Mouse (Mus musculus) MEL (cell line): ENCODE data around the gene Naa35.
A peak's percentile ranks its signal among the peaks of the same experiment; 100 is the strongest.

Experiments used
- CTCF ChIP-seq, 3 experiments: IDR thresholded peaks in 2 of 3; conservative IDR thresholded peaks in 1 of 3; 2 replicates each; pipeline ENCODE4 v1.5.1; 2011 to 2012; ENCODE audit warnings: low read length in 3 of 3, low read depth in 2 of 3, mild to moderate bottlenecking in 2 of 3, improper control_type of control experiment in 1 of 3, inconsistent platforms in 1 of 3, mixed read lengths in 1 of 3, moderate library complexity in 1 of 3; ENCODE audit not compliant: control insufficient read depth in 1 of 3, insufficient read depth in 1 of 3, poor library complexity in 1 of 3, severe bottlenecking in 1 of 3
- ELF1 ChIP-seq: IDR thresholded peaks from 2 replicates; pipeline ENCODE4 v1.6.1; 2014; ENCODE audit warnings: low read depth, mild to moderate bottlenecking, inconsistent platforms, low read length, improper control_type of control experiment, moderate library complexity
- JUND ChIP-seq: IDR thresholded peaks from 2 replicates; pipeline ENCODE4 v1.6.1; 2011; ENCODE audit warnings: low read depth, mild to moderate bottlenecking, improper control_type of control experiment, low read length
- MAFK ChIP-seq: IDR thresholded peaks from 2 replicates; pipeline ENCODE4 v1.6.1; 2011; ENCODE audit warnings: low read depth, mild to moderate bottlenecking, low read length, improper control_type of control experiment, borderline replicate concordance
- MAZ ChIP-seq: IDR thresholded peaks from 2 replicates; pipeline ENCODE4 v1.6.1; 2012; ENCODE audit warnings: low read depth, mild to moderate bottlenecking, inconsistent platforms, low read length, improper control_type of control experiment
- POLR2A ChIP-seq, 2 experiments: IDR thresholded peaks; 2 replicates each; pipeline ENCODE4 v1.6.1; 2011 to 2012; ENCODE audit warnings: low read length in 2 of 2, mild to moderate bottlenecking in 2 of 2, control low read depth in 1 of 2, improper control_type of control experiment in 1 of 2, low read depth in 1 of 2, moderate library complexity in 1 of 2; ENCODE audit not compliant: control insufficient read depth in 1 of 2, insufficient read depth in 1 of 2, poor library complexity in 1 of 2
- POLR2AphosphoS2 ChIP-seq: IDR thresholded peaks from 2 replicates; pipeline ENCODE4 v1.6.1; 2011; ENCODE audit warnings: low read length, improper control_type of control experiment
- TBP ChIP-seq: IDR thresholded peaks from 2 replicates; pipeline ENCODE4 v1.8.0; 2011; ENCODE audit warnings: low read depth, low read length, improper control_type of control experiment

DNA sequence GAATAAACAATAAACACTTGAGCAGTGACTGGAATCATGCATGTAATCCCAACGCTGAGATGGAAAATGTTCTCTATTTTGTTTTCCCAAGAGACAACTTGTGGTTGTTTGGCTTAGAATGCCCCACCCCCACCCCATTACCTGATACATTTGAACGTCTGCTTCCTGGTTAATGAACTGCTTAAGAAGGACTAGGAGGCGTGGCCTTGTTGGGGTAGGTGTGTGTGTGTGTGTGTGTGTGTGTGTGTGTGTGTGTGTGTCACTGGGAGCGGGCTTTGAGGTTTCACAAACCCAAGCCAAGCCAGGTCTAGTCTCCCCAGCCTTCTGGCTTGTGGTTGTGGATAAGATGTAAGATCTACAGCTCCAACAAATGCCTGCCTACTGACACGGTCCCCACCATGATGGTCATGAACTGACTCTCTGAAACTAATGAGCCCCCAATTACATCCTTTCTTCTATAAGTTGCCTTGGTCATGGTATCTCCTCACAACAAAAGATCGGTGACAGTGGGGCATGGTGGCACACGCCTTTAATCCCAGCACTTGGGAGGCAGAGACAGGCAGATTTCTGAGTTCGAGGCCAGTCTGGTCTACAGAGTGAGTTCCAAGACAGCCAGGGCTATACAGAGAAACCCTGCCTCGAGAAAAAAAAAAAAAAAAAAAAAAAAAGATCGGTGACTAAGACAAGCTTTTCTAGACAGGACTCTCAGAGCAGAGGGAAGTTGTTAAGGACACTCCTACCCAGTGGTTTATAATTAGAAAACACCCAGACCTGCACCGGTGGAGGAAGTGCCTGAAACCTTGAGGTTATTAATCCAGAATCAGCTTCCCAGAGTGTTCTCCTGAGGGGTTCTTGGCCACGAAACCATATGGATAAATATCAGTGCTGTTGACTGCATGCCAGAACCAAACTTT lies 91.5 kb downstream of the Naa35 start:
- no peak for TF ChIP-seq CTCF (IDR thresholded peaks at IDR 0.05 in 2 of 3, conservative IDR thresholded peaks at IDR 0.05 in 1 of 3; ENCODE audit: control insufficient read depth in 1 of 3, insufficient read depth in 1 of 3, low read depth in 2 of 3, low read length in 3 of 3, poor library complexity in 1 of 3, severe bottlenecking in 1 of 3)
- no peak for TF ChIP-seq POLR2A (IDR thresholded peaks at IDR 0.05; ENCODE audit: control insufficient read depth in 1 of 2, insufficient read depth in 1 of 2, low read depth in 1 of 2, low read length in 2 of 2, poor library complexity in 1 of 2)
- TF ChIP-seq POLR2AphosphoS2 = no peak
- no peak for TF ChIP-seq TBP
- no peak for TF ChIP-seq MAZ
- no peak for TF ChIP-seq JUND
- 0 out of 2 replicates have a peak, but pooled peaks have one; percentile 40 for TF ChIP-seq ELF1
- TF ChIP-seq MAFK = no peak
